Mouse (Mus musculus) E14TG2a.4 (cell line): ENCODE measurements around the gene Clta.

ENCODE experiments used
- CTCF ChIP-seq: conservative IDR thresholded peaks from 2 replicates; pipeline ENCODE4 v1.5.1; 2014; ENCODE audit warnings: low read length
- POU5F1 ChIP-seq: IDR thresholded peaks from 2 replicates; pipeline ENCODE4 v1.6.1; 2014; ENCODE audit warnings: low read length, borderline replicate concordance

DNA sequence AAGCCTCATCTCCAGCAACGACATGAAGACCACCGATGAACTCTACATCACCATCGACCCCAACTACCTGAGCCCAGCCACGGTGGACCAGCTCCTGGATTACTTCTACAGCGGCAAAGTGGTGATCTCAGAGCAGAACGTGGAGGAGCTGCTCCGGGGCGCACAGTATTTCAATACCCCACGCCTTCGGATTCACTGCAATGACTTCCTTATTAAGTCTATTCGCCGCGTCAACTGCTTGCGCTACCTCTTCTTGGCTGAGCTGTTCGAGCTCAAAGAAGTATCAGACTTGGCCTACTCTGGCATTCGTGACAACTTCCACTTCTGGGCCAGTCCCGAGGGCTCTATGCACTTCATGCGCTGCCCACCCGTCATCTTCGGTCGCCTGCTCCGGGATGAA lies 20.5 kb upstream of the Clta start:
- no peak for TF ChIP-seq CTCF
- no peak for TF ChIP-seq POU5F1
